Mouse (Mus musculus) MEL (cell line): ENCODE results near the gene Cfdp1. TPM values are rescaled to one million over a fixed set of nuclear protein-coding genes. Genes with fewer than 3 reads are reported as not detected.

Experiments used
- DNase-seq: peaks from one replicate; pipeline ENCODE4 v3.0.0; 2011; ENCODE audit warnings: low read depth, low spot score
- H3K27ac ChIP-seq: 2 replicates; pipeline ENCODE4 v1.5.1; 2012; ENCODE audit warnings: low read depth, mild to moderate bottlenecking, control low read depth, low read length, moderate library complexity; ENCODE audit not compliant: control insufficient read depth
- H3K27me3 ChIP-seq, 2 experiments: fragments of 150-350 bp in 1 of 2; sonication (generic) in 1 of 2; 2 replicates each; pipeline ENCODE4 v1.6.1; 2012; ENCODE audit warnings: low read length in 2 of 2, mild to moderate bottlenecking in 2 of 2, improper control_type of control experiment in 1 of 2, moderate library complexity in 1 of 2; ENCODE audit not compliant: insufficient read depth in 2 of 2, control insufficient read depth in 1 of 2
- H3K36me3 ChIP-seq, 2 experiments: 2 replicates each; pipeline ENCODE4 v1.6.1; 2012 to 2014; ENCODE audit warnings: low read length in 2 of 2, improper control_type of control experiment in 1 of 2, inconsistent platforms in 1 of 2, mild to moderate bottlenecking in 1 of 2; ENCODE audit not compliant: insufficient read depth in 2 of 2, control insufficient read depth in 1 of 2
- H3K4me1 ChIP-seq, 2 experiments: fragments of 150-350 bp in 1 of 2; sonication (generic) in 1 of 2; 2 replicates each; pipeline ENCODE4 v1.6.1; 2012; ENCODE audit warnings: low read length in 2 of 2, improper control_type of control experiment in 1 of 2, mild to moderate bottlenecking in 1 of 2; ENCODE audit not compliant: insufficient read depth in 2 of 2, control insufficient read depth in 1 of 2
- H3K4me3 ChIP-seq, 2 experiments: fragments of 150-350 bp in 1 of 2; sonication (generic) in 1 of 2; 2 replicates each; pipeline ENCODE4 v1.5.1; 2012; ENCODE audit warnings: low read depth in 2 of 2, low read length in 2 of 2, mild to moderate bottlenecking in 2 of 2, moderate library complexity in 2 of 2, control low read depth in 1 of 2, improper control_type of control experiment in 1 of 2; ENCODE audit not compliant: control insufficient read depth in 1 of 2, insufficient read depth in 1 of 2
- H3K79me2 ChIP-seq: 2 replicates; pipeline ENCODE4 v1.6.1; 2012; ENCODE audit warnings: mild to moderate bottlenecking, low read length, moderate library complexity; ENCODE audit not compliant: control insufficient read depth, poor library complexity, insufficient read depth
- H3K9ac ChIP-seq: 2 replicates; pipeline ENCODE4 v1.6.1; 2012; ENCODE audit warnings: low read depth, mild to moderate bottlenecking, control low read depth, low read length, moderate library complexity; ENCODE audit not compliant: control insufficient read depth, poor library complexity, severe bottlenecking
- H3K9me3 ChIP-seq: fragments of 150-350 bp; sonication (generic); replicated peaks from 2 replicates; pipeline ENCODE4 v1.6.1; 2012; ENCODE audit warnings: mild to moderate bottlenecking, low read length, improper control_type of control experiment, moderate library complexity; ENCODE audit not compliant: insufficient read depth
- CHD1 ChIP-seq: IDR thresholded peaks from 2 replicates; pipeline ENCODE4 v1.6.1; 2012; ENCODE audit warnings: low read depth, mild to moderate bottlenecking, inconsistent platforms, low read length, improper control_type of control experiment
- CHD2 ChIP-seq: IDR thresholded peaks from 2 replicates; pipeline ENCODE4 v1.6.1; 2011; ENCODE audit warnings: low read length, improper control_type of control experiment
- CTCF ChIP-seq, 3 experiments: IDR thresholded peaks in 2 of 3; conservative IDR thresholded peaks in 1 of 3; 2 replicates each; pipeline ENCODE4 v1.5.1; 2011 to 2012; ENCODE audit warnings: low read length in 3 of 3, low read depth in 2 of 3, mild to moderate bottlenecking in 2 of 3, improper control_type of control experiment in 1 of 3, inconsistent platforms in 1 of 3, mixed read lengths in 1 of 3, moderate library complexity in 1 of 3; ENCODE audit not compliant: control insufficient read depth in 1 of 3, insufficient read depth in 1 of 3, poor library complexity in 1 of 3, severe bottlenecking in 1 of 3
- ELF1 ChIP-seq: IDR thresholded peaks from 2 replicates; pipeline ENCODE4 v1.6.1; 2014; ENCODE audit warnings: low read depth, mild to moderate bottlenecking, inconsistent platforms, low read length, improper control_type of control experiment, moderate library complexity
- EP300 ChIP-seq, 2 experiments: IDR thresholded peaks; 2 replicates each; pipeline ENCODE4 v1.6.1; 2011; ENCODE audit warnings: improper control_type of control experiment in 2 of 2, low read length in 2 of 2, low read depth in 1 of 2, mild to moderate bottlenecking in 1 of 2
- GABPA ChIP-seq: IDR thresholded peaks from 2 replicates; pipeline ENCODE4 v1.6.1; 2012; ENCODE audit warnings: low read depth, mild to moderate bottlenecking, inconsistent platforms, low read length, improper control_type of control experiment, moderate library complexity
- GATA1 ChIP-seq: IDR thresholded peaks from 2 replicates; pipeline ENCODE4 v1.6.1; 2011; ENCODE audit warnings: low read depth, low read length, improper control_type of control experiment
- MAFK ChIP-seq: IDR thresholded peaks from 2 replicates; pipeline ENCODE4 v1.6.1; 2011; ENCODE audit warnings: low read depth, mild to moderate bottlenecking, low read length, improper control_type of control experiment, borderline replicate concordance
- MAZ ChIP-seq: IDR thresholded peaks from 2 replicates; pipeline ENCODE4 v1.6.1; 2012; ENCODE audit warnings: low read depth, mild to moderate bottlenecking, inconsistent platforms, low read length, improper control_type of control experiment
- MXI1 ChIP-seq: IDR thresholded peaks from 2 replicates; pipeline ENCODE4 v1.6.1; 2011; ENCODE audit warnings: mild to moderate bottlenecking, low read depth, low read length, improper control_type of control experiment
- MYB ChIP-seq: IDR thresholded peaks from 2 replicates; pipeline ENCODE4 v1.6.1; 2011; ENCODE audit warnings: mild to moderate bottlenecking, low read depth, low read length, improper control_type of control experiment
- MYC ChIP-seq: IDR thresholded peaks from 2 replicates; pipeline ENCODE4 v1.6.1; 2011; ENCODE audit warnings: low read depth, mild to moderate bottlenecking, low read length, improper control_type of control experiment, moderate library complexity
- NELFE ChIP-seq: IDR thresholded peaks from 2 replicates; pipeline ENCODE4 v1.6.1; 2011; ENCODE audit warnings: low read depth, low read length, improper control_type of control experiment
- NRF1 ChIP-seq: IDR thresholded peaks from 2 replicates; pipeline ENCODE4 v1.6.1; 2014; ENCODE audit warnings: low read depth, mild to moderate bottlenecking, inconsistent platforms, low read length, improper control_type of control experiment, moderate library complexity; ENCODE audit not compliant: poor library complexity, insufficient read depth, severe bottlenecking
- POLR2AphosphoS5 ChIP-seq: IDR thresholded peaks from 2 replicates; pipeline ENCODE4 v1.6.1; 2012; ENCODE audit warnings: low read depth, borderline replicate concordance, mild to moderate bottlenecking, inconsistent platforms, low read length, moderate library complexity, mixed read lengths
- RCOR1 ChIP-seq: IDR thresholded peaks from 2 replicates; pipeline ENCODE4 v1.6.1; 2012; ENCODE audit warnings: low read depth, mild to moderate bottlenecking, inconsistent platforms, low read length, improper control_type of control experiment
- SIN3A ChIP-seq: IDR thresholded peaks from 2 replicates; pipeline ENCODE4 v1.6.1; 2012; ENCODE audit warnings: low read length, improper control_type of control experiment, inconsistent platforms
- SMC3 ChIP-seq: IDR thresholded peaks from 2 replicates; pipeline ENCODE4 v1.6.1; 2011; ENCODE audit warnings: low read depth, low read length, improper control_type of control experiment
- TAL1 ChIP-seq: IDR thresholded peaks from 2 replicates; pipeline ENCODE4 v1.6.1; 2012; ENCODE audit warnings: mild to moderate bottlenecking, inconsistent platforms, low read length, moderate library complexity, mixed read lengths
- TBP ChIP-seq: IDR thresholded peaks from 2 replicates; pipeline ENCODE4 v1.8.0; 2011; ENCODE audit warnings: low read depth, low read length, improper control_type of control experiment
- USF1 ChIP-seq: IDR thresholded peaks from 2 replicates; pipeline ENCODE4 v1.6.1; 2014; ENCODE audit warnings: low read depth, mild to moderate bottlenecking, inconsistent platforms, low read length, improper control_type of control experiment, moderate library complexity
- ZC3H11A ChIP-seq: IDR thresholded peaks from 2 replicates; pipeline ENCODE4 v1.6.1; 2012; ENCODE audit warnings: low read depth, mild to moderate bottlenecking, inconsistent platforms, low read length, improper control_type of control experiment
- ZNF384 ChIP-seq: IDR thresholded peaks from 2 replicates; pipeline ENCODE4 v1.6.1; 2012; ENCODE audit warnings: low read depth, mild to moderate bottlenecking, inconsistent platforms, low read length, improper control_type of control experiment
- polyA plus RNA-seq, 2 experiments: library from polyadenylated mRNA; stranded (reverse) in 1 of 2; unstranded in 1 of 2; fragments of >175 nt in 1 of 2; fragments of >200 nt in 1 of 2; gene quantifications; 2 replicates each; pipeline versions ENCODE4 v1.2.1 to v1.2.4; 2012; ENCODE audit warnings: low replicate concordance in 2 of 2, low read depth in 1 of 2; ENCODE audit not compliant: insufficient read length in 2 of 2, insufficient read depth in 1 of 2, missing spikeins in 1 of 2
- total RNA-seq: library from RNA; depleted of rRNA; stranded (reverse); fragments of 300-350 nt; gene quantifications from 2 replicates; pipeline ENCODE4 v1.2.3, GENCODE M21; 2012

Gene Cfdp1
- total and polyA plus RNA-seq, 3 experiments: 185 to 214 TPM; not detected in 1

GRCm38 (mm10) chr8:111789639-111790038 lies 64.5 kb downstream of the Cfdp1 start:
- H3K4me1 ChIP-seq: no peaks in the 10 kb centered on the region
- no peaks in the 10 kb centered on the region for H3K9me3 ChIP-seq
- H3K4me3 ChIP-seq: no peak overlapping the region
- no peak for DNase-seq
- peaks cover 0 to 7% of the 10 kb centered on the region in 2 experiments; a peak in 3 of 4 replicates for H3K36me3 ChIP-seq
- no peaks in the 10 kb centered on the region for H3K79me2 ChIP-seq
- no peaks in the 10 kb centered on the region for H3K27me3 ChIP-seq
- TF ChIP-seq TBP (no peak), USF1 (no peak), EP300 (IDR thresholded peaks at IDR 0.05; ENCODE audit: low read depth in 1 of 2, low read length in 2 of 2) (no peak), CHD1 (no peak), GATA1 (no peak), CTCF (IDR thresholded peaks at IDR 0.05 in 2 of 3, conservative IDR thresholded peaks at IDR 0.05 in 1 of 3; ENCODE audit: control insufficient read depth in 1 of 3, insufficient read depth in 1 of 3, low read depth in 2 of 3, low read length in 3 of 3, poor library complexity in 1 of 3, severe bottlenecking in 1 of 3) (no peak), TAL1 (no peak), POLR2AphosphoS5 (no peak), NRF1 (no peak), MYB (no peak), ZNF384 (no peak), GABPA (no peak)
- TF ChIP-seq, all 39 proteins: peak for 0
- Histone ChIP-seq H3K27ac (no peak overlapping the region), H3K9ac (no peak overlapping the region)

GRCm38 (mm10) chr8:111789200-111789599 lies 64.9 kb downstream of the Cfdp1 start:
- H3K36me3 ChIP-seq: peaks cover 0 to 7% of the 10 kb centered on the region in 2 experiments; a peak in 3 of 4 replicates
- no peak for TF ChIP-seq SMC3
- TF ChIP-seq GABPA: no peak
- TF ChIP-seq MXI1: no peak
- TF ChIP-seq MYC: no peak
- TF ChIP-seq CHD2: no peak
- TF ChIP-seq MAFK: no peak
- no peak for TF ChIP-seq TAL1
- TF ChIP-seq NRF1: no peak
- TF ChIP-seq ELF1: no peak
- no peak for TF ChIP-seq RCOR1
- TF ChIP-seq NELFE: no peak
- no peak for TF ChIP-seq ZC3H11A
- TF ChIP-seq MAZ: no peak
- no peak for TF ChIP-seq SIN3A
- H3K4me3 ChIP-seq: no peak overlapping the region
- H3K79me2 ChIP-seq: no peaks in the 10 kb centered on the region
- H3K27ac ChIP-seq: no peak overlapping the region
- no peaks in the 10 kb centered on the region for H3K4me1 ChIP-seq
- DNase-seq: no peak
- no peaks in the 10 kb centered on the region for H3K9me3 ChIP-seq
- H3K27me3 ChIP-seq: no peaks in the 10 kb centered on the region
- H3K9ac ChIP-seq: no peak overlapping the region
